Mouse (Mus musculus): Measurements from ENCODE around the gene Pon3. TPM values are rescaled to one million over a fixed set of nuclear protein-coding genes. Genes with fewer than 3 reads are reported as not detected.

The Pon3 gene
- polyA plus RNA-seq, 1 experiment, result 39.8 TPM

- H3K4me1 ChIP-seq (ENCODE audit: control insufficient read depth, insufficient read depth, low read length), result no peaks in the 10 kb centered on the region
- no peak overlapping the region for H3K4me3 ChIP-seq (replicated peaks; ENCODE audit: extremely low read depth, low read depth, low read length)
- TF ChIP-seq CTCF (IDR thresholded peaks at IDR 0.05; ENCODE audit: insufficient read depth, low read length) (no peak), POLR2A (IDR thresholded peaks at IDR 0.05; ENCODE audit: borderline replicate concordance, extremely low read depth, low read depth, low read length) (no peak)
- DNase-seq, result no peak
- WGBS, result 62% methylated on average over 19 of the region's 19 CpGs
Measured at GRCm38 (mm10) chr6:5177967-5178891, 77.9 kb downstream of the Pon3 start.

DNA sequence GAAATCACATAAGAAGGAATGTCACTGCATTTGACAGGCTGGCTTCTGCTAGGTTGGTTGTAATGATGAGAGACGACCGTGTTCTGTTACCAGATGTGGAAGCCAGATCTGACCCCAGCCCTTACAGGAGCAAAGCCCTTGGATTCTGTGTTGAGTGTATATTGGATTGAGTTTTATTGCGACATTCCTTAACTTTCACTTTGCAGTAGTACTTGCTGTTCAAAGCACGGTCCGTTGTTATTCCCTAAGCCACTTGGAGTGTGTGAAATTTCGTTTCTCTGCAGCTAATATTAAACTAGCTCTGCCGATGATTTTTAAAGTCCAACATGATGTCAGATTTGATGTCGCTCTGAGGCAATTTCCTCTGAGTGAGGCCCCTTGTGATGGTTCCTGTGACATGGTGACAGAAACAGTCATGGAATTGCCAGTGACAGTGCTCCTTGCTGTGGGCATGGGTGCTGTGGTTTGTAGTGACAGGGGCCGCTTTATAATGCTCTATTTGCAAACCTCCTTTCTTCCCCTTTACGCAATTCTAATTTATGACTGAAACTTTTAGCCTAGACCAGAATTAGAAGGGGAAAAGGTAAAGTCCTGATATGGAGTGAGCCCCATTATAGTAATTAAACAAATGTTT, 81.8 kb downstream of the Pon3 start:
- TF ChIP-seq CTCF (IDR thresholded peaks at IDR 0.05; ENCODE audit: insufficient read depth, low read length), result no peak
- Histone ChIP-seq H3K4me1 (ENCODE audit: control insufficient read depth, insufficient read depth, low read length) (no peaks in the 10 kb centered on the region), H3K4me3 (replicated peaks; ENCODE audit: extremely low read depth, low read depth, low read length) (no peak overlapping the region)
- 77% methylated on average over 10 of the region's 10 CpGs for WGBS
- DNase-seq, result no peak

- no peak for DNase-seq
- 68% methylated on average over 9 of the region's 9 CpGs for WGBS
- Histone ChIP-seq H3K4me3 (replicated peaks; ENCODE audit: extremely low read depth, low read depth, low read length) (no peak overlapping the region), H3K4me1 (ENCODE audit: control insufficient read depth, insufficient read depth, low read length) (no peaks in the 10 kb centered on the region)
- no peak for TF ChIP-seq POLR2A (IDR thresholded peaks at IDR 0.05; ENCODE audit: borderline replicate concordance, extremely low read depth, low read depth, low read length)
- TF ChIP-seq CTCF (IDR thresholded peaks at IDR 0.05; ENCODE audit: insufficient read depth, low read length), result no peak
Measured at GRCm38 (mm10) chr6:5172571-5172970, 83.5 kb downstream of the Pon3 start.

- DNase-seq, result no peak
- WGBS, result 76% methylated on average over 4 of the region's 4 CpGs
- H3K4me3 ChIP-seq (replicated peaks; ENCODE audit: extremely low read depth, low read depth, low read length), result no peak overlapping the region
- no peaks in the 10 kb centered on the region for H3K4me1 ChIP-seq (ENCODE audit: control insufficient read depth, insufficient read depth, low read length)
- TF ChIP-seq CTCF (IDR thresholded peaks at IDR 0.05; ENCODE audit: insufficient read depth, low read length), result no peak
- TF ChIP-seq POLR2A (IDR thresholded peaks at IDR 0.05; ENCODE audit: borderline replicate concordance, extremely low read depth, low read depth, low read length), result no peak
Measured at GRCm38 (mm10) chr6:5171418-5171817, 84.7 kb downstream of the Pon3 start.

Other genes starting within 250 kb of the Pon3 start
- gene Pon1, start 62.3 kb downstream of the Pon3 start, polyA plus RNA-seq (2012; rRNA removed), result 28.5 and 44.0 TPM in 2 replicates
- gene Pon2, start 42.2 kb upstream of the Pon3 start, polyA plus RNA-seq (2012; rRNA removed), result 26.4 and 38.2 TPM in 2 replicates
- 0.26 and 0.89 TPM in 2 replicates for gene Asb4, start 127.1 kb upstream of the Pon3 start, polyA plus RNA-seq (2012; rRNA removed)
- gene Pdk4, start 240.0 kb upstream of the Pon3 start, polyA plus RNA-seq (2012; rRNA removed), result 18.0 and 36.6 TPM in 2 replicates

All from lung, adult 2 months (tissue).